Mouse (Mus musculus) right cerebral cortex, postnatal 10 days (tissue): ENCODE measurements at regions not wholly inside any gene's neighbourhood (a gene's known extent, or its start where the extent isn't known, plus 50 kb on each side); places are given as distances from the start of the nearest gene placed in this dataset.

Experiments used
- DNase-seq, 2 experiments: peaks; one replicate each; pipeline ENCODE4 v3.0.0; 2021; ENCODE audit warnings: low spot score in 2 of 2

DNA sequence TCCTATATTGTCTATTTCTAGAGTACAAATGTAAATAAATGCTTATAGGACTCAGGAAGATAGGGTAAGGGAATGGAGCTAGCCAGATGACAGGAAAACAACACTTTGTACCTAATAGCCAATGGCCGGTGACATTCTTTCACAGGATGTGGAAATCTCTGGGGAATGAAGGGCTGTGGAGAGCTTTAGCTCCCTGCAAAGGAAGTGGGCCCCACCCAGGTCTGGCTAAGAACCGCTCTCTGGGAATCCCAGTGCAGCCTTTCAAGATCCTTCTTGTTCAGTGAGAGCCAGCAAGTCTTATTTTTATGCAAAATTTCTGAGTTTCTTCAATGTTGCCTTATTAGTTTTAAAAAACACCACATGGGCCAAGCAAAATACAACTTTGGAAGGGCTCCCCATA lies 54.7 kb upstream of the Pappa2 start:
- DNase-seq, result no peak

DNA sequence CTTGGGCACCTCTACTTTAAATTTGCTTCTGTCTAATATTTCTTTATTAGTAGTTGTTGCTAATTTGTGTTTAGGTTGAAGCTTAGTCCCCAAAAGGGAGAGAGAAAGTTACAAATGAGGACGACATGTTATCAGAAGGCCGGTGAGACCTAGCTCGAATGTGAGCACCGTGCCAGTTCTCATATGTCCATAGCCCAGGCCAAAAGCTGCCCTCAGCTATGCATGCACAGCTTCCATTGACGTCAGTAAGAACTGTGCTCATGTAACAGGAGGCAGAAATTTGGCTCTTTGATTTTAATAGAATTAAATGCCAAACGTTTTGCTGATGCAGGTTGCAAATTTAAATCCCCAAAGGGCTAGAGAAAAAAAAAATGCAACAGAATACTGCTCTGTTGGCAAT lies 56.1 kb upstream of the Pappa2 start:
- DNase-seq, result no peak

DNA sequence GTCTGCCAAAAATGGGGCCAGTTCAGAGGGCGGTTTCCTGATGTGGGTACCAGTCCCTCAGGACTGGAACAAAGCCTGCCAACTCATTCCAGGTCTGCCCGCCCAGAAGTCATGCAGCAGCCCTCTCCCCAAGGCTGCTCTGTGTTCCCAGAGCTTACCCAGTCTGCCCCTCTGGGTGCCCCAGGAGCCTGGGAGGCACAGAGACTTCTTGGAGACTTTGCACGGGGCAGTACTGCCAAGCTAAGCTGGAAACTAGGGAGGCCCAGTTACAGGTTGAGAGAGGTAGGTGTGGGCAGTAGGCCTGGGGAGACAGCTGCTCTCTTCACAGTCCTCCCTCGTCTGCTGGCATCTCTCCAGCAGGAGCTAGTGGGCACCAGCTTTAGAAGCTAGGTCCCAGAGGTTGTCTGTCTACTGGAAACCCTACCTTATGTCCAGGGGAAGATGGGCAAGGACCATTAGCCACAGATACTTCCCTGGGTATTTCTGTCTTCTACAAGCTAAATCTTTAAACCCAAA lies 65.6 kb upstream of the Pappa2 start:
- DNase-seq, result no peak

DNA sequence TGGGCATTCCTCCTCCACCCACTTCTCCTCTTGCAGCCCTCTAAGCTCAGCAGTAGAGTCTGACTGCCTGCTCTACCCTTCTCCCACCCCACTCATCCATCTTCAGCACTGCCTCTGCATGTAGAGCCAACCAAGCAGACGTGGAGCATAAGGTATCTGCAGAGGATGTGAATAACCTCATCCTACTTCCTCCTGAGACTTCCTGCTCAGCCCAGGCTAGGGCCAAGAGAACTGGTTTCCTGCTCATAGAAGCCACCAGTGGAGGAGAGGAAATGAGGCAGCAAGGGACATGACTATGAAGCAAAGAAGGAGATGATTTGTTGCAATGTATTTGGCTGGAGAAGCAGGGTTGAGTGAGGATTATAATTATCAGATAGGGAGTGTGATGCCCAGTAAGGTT lies 84.7 kb upstream of the Pappa2 start:
- no peak for DNase-seq

DNA sequence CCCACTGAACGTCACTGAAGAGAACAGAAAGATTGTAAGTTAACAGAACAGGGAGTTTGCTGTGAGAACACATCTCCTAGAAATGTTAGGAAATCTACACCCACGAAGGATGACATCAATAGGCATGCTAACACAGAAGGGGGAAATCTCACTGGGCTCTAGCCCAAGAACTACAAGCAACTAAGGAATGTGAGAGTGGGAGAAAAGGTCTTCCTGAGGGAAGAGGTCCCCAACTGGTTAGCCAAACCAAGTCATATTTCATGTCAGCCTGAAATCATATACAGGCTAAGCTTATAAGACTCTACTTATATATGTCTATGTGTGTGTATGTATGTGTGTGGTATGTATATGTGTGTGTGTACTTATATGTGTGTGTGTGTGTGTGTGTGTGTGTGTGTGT lies 118.9 kb upstream of the Pappa2 start:
- DNase-seq, result no peak

DNA sequence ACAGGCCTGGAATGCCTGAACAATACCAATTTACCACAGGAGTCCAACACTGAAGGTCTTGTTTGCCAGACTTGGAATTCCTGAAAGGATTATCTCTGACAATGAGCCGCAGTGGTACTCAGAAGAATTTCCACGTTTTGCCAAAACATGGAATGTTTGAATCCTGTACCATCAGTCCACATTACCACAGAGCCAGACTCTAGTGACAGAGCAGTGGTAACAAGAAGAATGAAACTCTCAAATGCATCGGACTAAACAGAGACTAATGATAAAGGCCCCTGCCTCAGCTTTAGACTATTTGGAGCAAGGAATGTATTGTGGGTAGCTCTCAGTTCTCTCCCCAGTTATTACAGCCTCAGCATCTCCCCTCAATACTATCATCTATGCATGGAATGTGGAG lies 109.9 kb upstream of the Cop1 start:
- no peak for DNase-seq

DNA sequence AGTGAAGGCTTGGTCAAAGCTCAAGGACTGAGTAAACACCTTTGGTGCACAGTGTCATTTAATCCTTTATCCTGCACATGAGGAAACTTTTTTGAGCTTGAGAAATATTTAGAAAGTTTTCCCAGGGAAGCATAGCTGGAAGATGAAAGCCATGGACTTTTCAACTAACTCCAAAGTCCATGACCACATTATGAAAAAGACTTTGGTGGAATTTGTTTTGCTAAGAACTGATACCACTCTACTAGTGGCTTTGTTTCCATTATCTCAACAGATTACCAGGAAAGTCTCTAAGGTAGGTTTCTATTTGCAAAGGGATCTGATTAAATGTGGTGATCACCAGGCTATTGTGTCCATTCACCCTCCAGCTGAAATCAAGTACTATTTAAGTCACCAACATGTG lies 107.2 kb upstream of the Cop1 start:
- no peak for DNase-seq

DNA sequence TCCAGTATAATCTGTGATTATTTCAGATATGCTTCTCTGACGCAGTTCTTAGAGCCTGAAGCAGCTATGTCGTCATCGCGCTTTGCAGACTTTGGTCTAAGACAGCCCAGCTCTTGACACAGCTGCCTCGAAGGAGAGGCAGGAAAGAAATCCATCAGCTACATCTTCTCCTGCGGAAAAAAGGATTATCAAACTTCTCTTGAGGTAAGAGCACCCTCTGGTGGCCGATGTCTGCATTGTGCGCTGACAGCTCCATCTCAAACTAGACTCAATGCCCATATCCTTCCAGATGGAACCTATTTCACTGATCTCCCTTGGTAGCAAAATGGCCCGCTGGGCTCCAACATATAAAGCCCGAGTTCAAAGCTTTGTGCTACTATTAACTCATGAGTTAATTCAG lies 96.8 kb upstream of the Cop1 start:
- DNase-seq, result peak; percentile 82 to 91

DNA sequence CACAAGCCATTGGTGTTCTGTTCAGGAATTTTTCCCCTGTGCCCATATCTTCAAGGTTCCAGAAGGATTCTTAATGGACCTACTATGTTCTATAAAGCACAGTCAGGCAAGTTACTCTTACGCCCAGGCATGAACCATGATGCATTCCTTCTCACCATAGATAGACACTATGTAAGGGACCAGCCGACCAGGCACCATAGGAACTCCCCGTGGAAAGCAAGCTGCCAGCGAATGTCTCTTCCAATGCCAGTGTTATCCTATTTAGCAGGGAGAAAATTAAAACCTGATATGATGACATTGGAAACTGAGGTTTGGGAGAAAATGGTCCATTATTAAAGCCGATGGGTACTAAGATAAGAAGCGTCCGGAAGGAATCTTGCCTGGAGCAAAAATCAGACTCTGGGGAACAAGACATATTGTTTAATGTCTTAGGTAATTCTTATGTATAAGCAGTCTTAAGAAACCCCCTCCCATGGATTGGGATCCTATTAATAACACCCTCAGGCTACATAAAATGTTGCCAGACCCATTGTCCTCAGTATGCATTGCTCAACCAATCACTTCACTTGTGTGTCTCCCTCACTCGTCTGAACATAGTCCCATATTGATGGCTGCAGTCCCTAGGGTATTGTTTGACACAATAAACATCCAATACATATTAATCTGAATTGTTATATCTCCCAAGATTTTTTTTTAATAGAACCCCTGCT lies 84.2 kb upstream of the Cop1 start:
- DNase-seq, result no peak

DNA sequence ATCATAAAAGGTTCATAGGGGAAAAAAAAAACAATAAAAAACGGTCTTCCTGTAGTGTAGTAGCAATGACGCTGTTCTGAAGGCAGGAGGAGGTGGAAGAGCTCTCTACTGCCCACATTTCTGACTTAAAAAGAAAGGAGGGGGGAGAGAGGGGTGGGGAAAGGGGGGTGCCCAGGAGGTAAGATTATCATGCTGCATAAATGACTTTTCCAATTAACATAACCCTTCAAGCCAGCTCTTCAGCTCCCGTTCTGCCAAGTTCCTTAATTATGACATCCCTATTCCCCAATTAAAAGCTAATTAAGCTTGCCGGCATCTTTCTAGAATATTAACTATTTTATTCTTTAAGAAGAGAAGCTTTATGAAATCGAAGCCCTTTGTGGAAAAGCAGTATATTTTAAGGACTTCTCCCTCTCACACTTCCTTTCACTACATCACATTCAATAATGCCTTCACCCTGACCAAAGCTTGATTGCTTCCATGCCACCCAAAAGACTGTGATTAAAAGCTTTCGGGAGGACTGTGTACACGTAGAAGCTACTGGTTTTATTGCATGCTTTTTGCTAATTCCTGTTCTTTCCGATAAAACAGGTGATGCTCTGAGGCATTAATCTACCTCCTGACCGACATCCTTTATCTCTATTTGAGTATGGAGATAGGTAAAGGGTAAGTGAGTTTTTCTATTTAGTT lies 83.5 kb upstream of the Cop1 start:
- DNase-seq, result no peak

DNA sequence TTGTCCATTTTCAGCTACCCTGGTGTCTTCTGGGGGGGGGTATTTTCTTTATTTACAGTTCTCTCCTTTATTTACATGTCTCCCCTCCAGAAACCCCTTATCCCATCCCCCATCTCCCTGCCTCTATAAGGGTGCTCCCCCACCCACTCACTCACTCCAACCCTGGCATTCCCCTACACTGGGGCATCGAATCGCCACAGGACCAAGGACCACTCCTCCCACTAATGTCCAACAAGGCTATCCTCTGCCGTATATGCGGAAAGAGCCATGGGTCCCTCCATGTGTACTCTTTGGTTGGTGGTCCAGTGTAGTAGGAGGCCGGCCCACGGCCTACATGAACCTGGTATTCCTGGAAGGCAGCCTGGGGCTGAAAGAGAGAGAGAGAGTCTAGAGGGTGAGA lies 82.9 kb upstream of the Cop1 start:
- DNase-seq, result no peak

DNA sequence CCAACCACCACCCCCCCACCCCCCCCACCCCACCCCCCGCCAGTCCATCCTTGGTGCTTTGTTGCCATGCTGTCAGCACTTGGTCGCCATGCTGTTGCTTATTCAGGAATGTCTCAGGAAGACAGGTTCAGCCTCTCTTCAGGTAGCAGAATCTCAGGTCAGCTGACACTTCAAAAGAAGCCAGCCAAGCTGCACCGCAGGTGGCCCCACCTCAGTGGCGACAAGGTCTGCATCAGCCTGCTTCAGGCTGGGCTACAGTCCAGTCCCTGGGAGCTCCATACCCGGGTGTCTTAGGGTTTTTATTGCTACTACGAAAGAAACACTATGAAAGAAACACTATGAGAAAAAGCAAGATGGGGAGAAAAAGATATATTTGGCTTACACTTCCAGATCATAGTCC lies 82.4 kb upstream of the Cop1 start:
- no peak for DNase-seq

DNA sequence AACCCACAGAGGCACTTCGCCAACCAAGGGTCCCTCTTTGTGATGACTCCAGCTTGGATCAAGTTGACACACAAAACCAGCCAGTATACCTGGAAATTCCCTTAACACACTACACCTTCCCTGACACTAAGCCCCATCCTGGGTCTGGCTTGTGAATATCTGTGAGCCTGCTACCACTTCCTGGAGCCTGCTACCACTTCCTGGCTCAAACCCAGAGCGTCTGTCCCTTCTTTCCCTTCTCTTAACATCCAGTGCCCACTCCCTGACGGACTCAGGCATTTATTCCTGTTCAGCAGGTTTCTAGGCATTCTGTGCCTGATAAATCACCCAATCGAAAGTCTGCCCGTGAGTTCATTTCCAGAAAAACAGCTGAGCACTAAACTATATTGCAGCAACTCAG lies 81.8 kb upstream of the Cop1 start:
- no peak for DNase-seq

DNA sequence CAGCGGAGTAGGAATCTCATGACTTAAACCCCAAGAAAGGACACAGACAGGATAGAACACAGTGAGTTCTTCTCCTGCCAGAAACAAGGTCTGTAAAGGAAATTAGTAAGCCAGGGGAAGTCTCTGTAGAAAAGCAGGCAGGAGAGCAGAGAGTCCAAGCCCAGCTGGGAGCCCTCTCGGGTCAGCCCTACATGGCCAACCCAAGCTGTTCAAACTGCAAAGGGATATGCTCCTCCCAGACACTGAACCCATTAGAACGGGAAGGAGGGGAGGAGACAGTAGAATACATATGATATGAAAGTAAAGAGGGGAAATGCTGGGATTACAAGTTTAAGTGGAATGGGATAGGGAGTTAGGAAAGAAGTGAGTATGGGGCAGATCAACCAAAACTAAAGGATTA lies 75.7 kb upstream of the Cop1 start:
- no peak for DNase-seq

DNA sequence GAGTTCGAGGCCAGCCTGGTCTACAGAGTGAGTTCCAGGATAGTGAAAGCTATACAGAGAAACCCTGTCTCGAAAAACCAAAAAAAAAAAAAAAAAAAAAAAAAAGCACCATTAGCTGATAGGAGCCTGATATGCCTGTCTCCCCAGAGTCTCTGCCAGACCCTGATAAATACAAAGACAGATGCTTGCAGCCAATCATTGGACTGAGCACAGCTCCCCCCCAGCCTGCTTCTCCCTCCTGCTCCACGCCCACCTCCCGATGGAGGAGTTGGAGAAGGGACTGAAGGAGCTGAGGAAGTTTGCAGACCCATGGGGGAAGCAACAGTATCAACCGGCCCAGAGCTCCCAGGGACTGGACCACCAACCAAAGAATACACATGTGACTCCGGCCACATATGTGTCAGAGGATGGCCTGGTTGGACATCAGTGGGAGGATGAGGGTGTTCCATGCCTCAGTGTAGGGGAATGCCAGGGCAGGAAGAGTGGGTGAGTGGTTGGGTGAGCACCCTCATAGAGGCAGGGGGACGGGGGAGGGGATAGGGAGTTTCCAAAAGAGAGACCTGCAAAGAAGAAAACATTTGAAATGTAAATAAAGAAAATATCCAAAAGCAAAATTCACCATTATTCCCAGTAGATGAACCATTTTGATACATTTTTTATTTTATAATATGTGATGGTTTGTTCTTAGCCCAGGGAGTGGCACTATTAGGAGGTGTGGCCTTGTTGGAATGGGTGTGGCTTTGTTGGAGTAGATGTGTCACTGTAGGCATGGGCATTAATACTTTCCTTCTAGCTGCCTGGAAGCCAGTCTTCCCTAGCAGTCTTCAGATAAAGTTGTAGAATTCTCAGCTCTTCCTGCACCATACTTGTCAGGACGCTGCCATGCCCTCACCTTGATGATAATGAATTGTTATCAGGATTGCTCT lies 71.8 kb upstream of the Cop1 start:
- no peak for DNase-seq

DNA sequence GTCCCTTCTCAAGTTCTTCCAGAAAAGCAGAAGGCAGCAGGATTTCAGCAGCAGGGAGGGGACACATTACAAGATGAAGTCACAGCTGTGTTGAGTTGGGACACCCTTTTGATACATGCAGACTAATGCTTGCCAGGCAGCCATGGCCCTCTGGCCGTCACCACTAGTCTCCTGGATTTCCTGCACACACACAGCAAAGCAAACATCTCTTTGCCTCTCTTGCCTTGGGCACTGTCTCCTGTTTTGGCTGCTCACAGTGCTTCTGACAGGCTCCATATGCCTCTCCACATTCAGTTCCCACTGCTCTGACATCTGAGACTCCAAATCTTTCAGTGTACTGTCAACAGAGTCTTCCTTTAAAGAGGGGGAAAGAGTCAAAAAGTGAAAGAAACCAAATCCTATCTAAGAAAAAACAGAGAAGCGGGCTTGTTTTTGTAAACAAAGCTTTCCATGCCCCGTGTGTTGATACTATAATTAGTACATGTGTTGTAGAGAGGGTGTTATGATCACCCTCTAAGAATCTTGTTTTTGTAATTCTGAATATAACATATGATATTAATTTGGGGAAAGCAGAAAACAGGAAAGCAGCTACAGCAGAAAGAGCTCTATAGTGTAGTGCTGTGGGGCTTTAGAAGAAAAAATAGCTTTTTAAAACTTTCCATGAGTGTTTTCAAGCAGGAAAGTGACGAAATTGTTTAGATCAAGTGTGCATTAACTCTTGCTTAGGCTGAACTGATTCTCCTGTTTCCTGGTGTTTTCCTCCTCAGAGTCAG lies 68.8 kb upstream of the Cop1 start:
- DNase-seq, result peak; percentile 29 to 45

DNA sequence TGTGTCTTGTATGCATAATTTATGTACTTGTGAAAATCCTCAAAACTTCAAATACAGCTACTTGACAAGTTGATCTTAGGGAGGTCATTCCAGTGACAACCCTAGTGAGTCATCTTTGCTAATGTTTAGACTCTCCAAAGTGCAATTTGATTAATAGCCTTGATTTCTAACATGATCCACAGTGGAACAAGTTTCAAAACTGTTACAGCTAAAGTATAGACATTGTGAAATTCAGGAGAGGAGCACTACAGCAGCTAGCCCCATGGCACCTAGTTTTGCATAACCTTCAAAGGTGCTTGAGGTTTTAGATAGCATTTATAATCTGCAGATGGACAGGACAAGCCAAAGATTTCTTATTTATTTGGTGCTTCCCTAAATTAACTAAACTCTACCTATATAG lies 50.1 kb upstream of the Cop1 start:
- DNase-seq, result no peak
